Mouse (Mus musculus): ENCODE results near the gene Rap1b.

GRCm38 (mm10) chr10:117864695-117865094 is 18.9 kb upstream of the Rap1b start:
- TF ChIP-seq CTCF (IDR thresholded peaks at IDR 0.05; ENCODE audit: control insufficient read depth, insufficient read depth, low read length): no peak
- no peak for TF ChIP-seq POLR2A (IDR thresholded peaks at IDR 0.05; ENCODE audit: borderline replicate concordance, control insufficient read depth, low read depth, low read length)
